Mouse (Mus musculus): ENCODE results near the gene Prdx5. TPM values are rescaled to one million over a fixed set of nuclear protein-coding genes. Genes with fewer than 3 reads are reported as not detected.

Gene Prdx5
- polyA plus RNA-seq, 1 experiment from 2014 or later: 186 TPM

DNA sequence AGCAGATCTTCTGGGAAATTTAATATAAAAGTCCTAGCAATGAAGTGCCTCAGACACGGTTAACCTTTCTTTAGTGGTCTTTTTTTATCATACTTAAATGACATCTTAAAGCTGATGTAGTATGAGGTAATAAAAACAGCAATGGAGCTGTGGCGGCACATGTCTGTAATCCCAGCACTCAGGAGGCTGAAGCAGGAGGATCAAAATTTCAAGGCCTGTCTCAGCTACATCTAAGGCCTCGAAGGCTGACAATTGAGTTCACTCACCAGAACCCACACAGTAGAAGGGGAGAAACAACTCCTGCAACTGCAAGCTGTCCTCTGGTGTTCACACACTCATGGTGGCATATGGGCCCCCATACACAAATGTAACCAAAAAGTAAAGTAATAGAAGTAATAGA, 49.9 kb downstream of the Prdx5 start:
- Histone ChIP-seq H3K4me3 (no peak overlapping the region), H3K4me2 (no peak overlapping the region), H3K27me3 (peaks cover 11% of the 10 kb centered on the region; the same call in 1 of the 2 replicates), H3K36me3 (ENCODE audit: poor library complexity, severe bottlenecking) (no peaks in the 10 kb centered on the region), H3K27ac (no peak overlapping the region), H3K9me3 (replicated peaks) (no peaks in the 10 kb centered on the region), H3K9ac (no peak overlapping the region), H3K4me1 (peaks cover 14% of the 10 kb centered on the region)
- WGBS: 90% methylated on average over 3 of the region's 3 CpGs
- no peak for ATAC-seq

DNA sequence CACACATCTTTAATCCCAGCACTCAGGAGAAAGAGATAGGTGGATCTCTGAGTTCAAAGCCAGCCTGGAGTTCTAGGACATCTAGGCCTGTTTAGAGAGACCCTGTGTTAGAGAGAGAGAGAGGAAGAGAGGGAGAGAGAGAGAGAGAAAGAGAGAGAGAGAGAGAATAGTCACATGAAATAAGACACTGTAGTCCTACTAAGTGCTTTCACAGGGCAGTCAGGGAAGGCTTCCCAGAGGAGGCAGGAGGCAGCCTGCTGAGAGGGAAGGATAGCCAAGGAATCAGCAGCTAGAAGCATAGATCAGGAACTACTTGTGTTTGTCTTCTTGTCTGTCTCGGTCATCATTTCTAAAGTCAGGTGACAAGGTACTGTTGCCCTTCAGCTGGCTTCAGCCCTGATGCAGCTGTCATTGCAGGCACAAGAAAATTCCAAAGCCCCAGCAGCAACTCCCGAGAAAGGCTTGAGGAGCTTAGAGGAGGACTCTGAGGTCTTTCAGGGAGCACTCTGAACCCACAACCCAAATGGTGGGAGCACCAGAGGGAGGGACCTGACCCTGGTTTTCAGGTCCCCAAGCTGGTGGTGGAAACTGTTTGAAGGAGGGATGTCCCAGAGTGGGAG, 50.8 kb downstream of the Prdx5 start:
- no peak overlapping the region for H3K9ac ChIP-seq
- H3K4me2 ChIP-seq: no peak overlapping the region
- H3K4me1 ChIP-seq: peaks cover 17% of the 10 kb centered on the region
- ATAC-seq: no peak
- H3K27me3 ChIP-seq: peaks cover 20% of the 10 kb centered on the region
- no peak overlapping the region for H3K4me3 ChIP-seq
- no peak overlapping the region for H3K27ac ChIP-seq
- H3K36me3 ChIP-seq (ENCODE audit: poor library complexity, severe bottlenecking): no peaks in the 10 kb centered on the region
- H3K9me3 ChIP-seq (replicated peaks): no peaks in the 10 kb centered on the region
- 73% methylated on average over 2 of the region's 2 CpGs for WGBS

GRCm38 (mm10) chr19:6858031-6858430, 51.9 kb downstream of the Prdx5 start, which contains the start of gene Ccdc88b:
Gene Ccdc88b, minus strand, starts transcription at chr19:6858211.
- Histone ChIP-seq H3K9me3 (replicated peaks) (no peaks in the 10 kb centered on the region), H3K4me1 (peaks cover 17% of the 10 kb centered on the region), H3K9ac (no peak within 1 kb of the TSS), H3K4me3 (no peak within 1 kb of the TSS), H3K4me2 (no peak within 1 kb of the TSS), H3K27me3 (peaks cover 23% of the 10 kb centered on the region), H3K27ac (no peak within 1 kb of the TSS), H3K36me3 (ENCODE audit: poor library complexity, severe bottlenecking) (no peaks in the 10 kb centered on the region)
- ATAC-seq: no peak
- WGBS: 85% methylated on average over 7 of the region's 7 CpGs

- H3K4me1 ChIP-seq: peaks cover 17% of the 10 kb centered on the region
- 77% methylated on average over 9 of the region's 9 CpGs for WGBS
- ATAC-seq: no peak
- H3K36me3 ChIP-seq (ENCODE audit: poor library complexity, severe bottlenecking): no peaks in the 10 kb centered on the region
- peaks cover 23% of the 10 kb centered on the region for H3K27me3 ChIP-seq
- no peak overlapping the region for H3K9ac ChIP-seq
- no peak overlapping the region for H3K4me3 ChIP-seq
- no peak overlapping the region for H3K4me2 ChIP-seq
- H3K9me3 ChIP-seq (replicated peaks): no peaks in the 10 kb centered on the region
- H3K27ac ChIP-seq: no peak overlapping the region
Measured at GRCm38 (mm10) chr19:6857391-6858005, 52.4 kb downstream of the Prdx5 start.

DNA sequence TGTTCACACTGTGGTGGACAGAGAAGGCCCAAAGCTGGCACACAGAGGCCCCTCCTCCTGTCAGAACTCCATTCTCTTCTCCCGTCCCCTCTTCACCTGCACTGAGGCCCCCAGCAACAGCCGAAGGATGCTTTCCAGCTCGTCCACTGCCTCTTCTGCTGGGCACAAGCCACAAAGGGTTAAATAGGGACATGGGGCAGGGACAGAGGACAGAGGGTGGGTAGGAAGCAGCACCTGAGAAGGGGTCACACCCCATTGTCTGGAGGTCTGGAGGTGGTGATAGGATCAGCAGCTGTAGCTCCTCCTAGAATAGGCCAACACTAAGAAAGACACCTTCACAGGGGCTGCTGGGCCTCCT, 52.9 kb downstream of the Prdx5 start:
- Histone ChIP-seq H3K36me3 (ENCODE audit: poor library complexity, severe bottlenecking) (no peaks in the 10 kb centered on the region), H3K27me3 (peaks cover 23% of the 10 kb centered on the region), H3K27ac (no peak overlapping the region), H3K9me3 (replicated peaks) (no peaks in the 10 kb centered on the region), H3K4me2 (no peak overlapping the region), H3K4me3 (no peak overlapping the region), H3K9ac (no peak overlapping the region), H3K4me1 (peaks cover 17% of the 10 kb centered on the region)
- 42% methylated on average over 3 of the region's 3 CpGs for WGBS
- no peak for ATAC-seq

Small RNA genes lying within 50 kb of the gene (microRNA-seq; reads per million reads assigned to microRNA genes)
- gene Mir6990: 0.80 reads per million

Other genes starting within 250 kb of the Prdx5 start
- gene Rps6ka4, start 69.5 kb downstream of the Prdx5 start, polyA plus RNA-seq (2015; fragmentation: Nextera tagmentation; extraction: Ambion mirVana): 4.0 and 4.2 TPM in 2 replicates
- 0.19 and 0.71 TPM in 2 replicates for gene Ccdc88b, start 51.9 kb downstream of the Prdx5 start, polyA plus RNA-seq (2015; fragmentation: Nextera tagmentation; extraction: Ambion mirVana)
- 141 and 167 TPM in 2 replicates for gene Trmt112, start 408 bp downstream of the Prdx5 start, polyA plus RNA-seq (2015; fragmentation: Nextera tagmentation; extraction: Ambion mirVana)
- gene Esrra, start 11.7 kb upstream of the Prdx5 start, polyA plus RNA-seq (2015; fragmentation: Nextera tagmentation; extraction: Ambion mirVana): 15.3 and 15.7 TPM in 2 replicates
- gene Catsperz, start 15.3 kb upstream of the Prdx5 start, polyA plus RNA-seq (2015; fragmentation: Nextera tagmentation; extraction: Ambion mirVana): 0.74 TPM in 1 of 2 replicates, not detected in the other
- gene Kcnk4, start 24.4 kb upstream of the Prdx5 start, polyA plus RNA-seq (2015; fragmentation: Nextera tagmentation; extraction: Ambion mirVana): 0.25 TPM in 1 of 2 replicates, not detected in the other
- gene Bad, start 31.8 kb upstream of the Prdx5 start, polyA plus RNA-seq (2015; fragmentation: Nextera tagmentation; extraction: Ambion mirVana): 72.4 and 79.3 TPM in 2 replicates
- gene Gpr137, start 32.4 kb upstream of the Prdx5 start, polyA plus RNA-seq (2015; fragmentation: Nextera tagmentation; extraction: Ambion mirVana): 32.4 and 32.8 TPM in 2 replicates
- 106 and 139 TPM in 2 replicates for gene Ppp1r14b, start 64.9 kb upstream of the Prdx5 start, polyA plus RNA-seq (2015; fragmentation: Nextera tagmentation; extraction: Ambion mirVana)
- 11.0 TPM in 2 replicates for gene Plcb3, start 66.4 kb upstream of the Prdx5 start, polyA plus RNA-seq (2015; fragmentation: Nextera tagmentation; extraction: Ambion mirVana)
- gene Fkbp2, start 70.4 kb upstream of the Prdx5 start, polyA plus RNA-seq (2015; fragmentation: Nextera tagmentation; extraction: Ambion mirVana): 86.9 and 97.9 TPM in 2 replicates
- 33.4 and 34.6 TPM in 2 replicates for gene Vegfb, start 77.5 kb upstream of the Prdx5 start, polyA plus RNA-seq (2015; fragmentation: Nextera tagmentation; extraction: Ambion mirVana)
- gene Dnajc4, start 82.5 kb upstream of the Prdx5 start, polyA plus RNA-seq (2015; fragmentation: Nextera tagmentation; extraction: Ambion mirVana): 19.1 and 19.8 TPM in 2 replicates
- 19.1 TPM in 2 replicates for gene Nudt22, start 86.0 kb upstream of the Prdx5 start, polyA plus RNA-seq (2015; fragmentation: Nextera tagmentation; extraction: Ambion mirVana)
- 15.2 and 16.9 TPM in 2 replicates for gene Trpt1, start 86.0 kb upstream of the Prdx5 start, polyA plus RNA-seq (2015; fragmentation: Nextera tagmentation; extraction: Ambion mirVana)
- gene Fermt3, start 109.4 kb upstream of the Prdx5 start, polyA plus RNA-seq (2015; fragmentation: Nextera tagmentation; extraction: Ambion mirVana): 3.0 and 3.9 TPM in 2 replicates
- gene Stip1, start 129.9 kb upstream of the Prdx5 start, polyA plus RNA-seq (2015; fragmentation: Nextera tagmentation; extraction: Ambion mirVana): 289 and 311 TPM in 2 replicates
- gene Macrod1, start 146.7 kb upstream of the Prdx5 start, polyA plus RNA-seq (2015; fragmentation: Nextera tagmentation; extraction: Ambion mirVana): 3.3 and 4.4 TPM in 2 replicates
- gene Flrt1, start 195.6 kb upstream of the Prdx5 start, polyA plus RNA-seq (2015; fragmentation: Nextera tagmentation; extraction: Ambion mirVana): 10.4 and 11.3 TPM in 2 replicates